Comparison of ENCODE assay signal across 8 mouse cellular contexts in genomic region chr10:95262388-95262787, GRCm38 (mm10).
A peak's percentile ranks its signal among the peaks of the same experiment; 100 is the strongest.
DNase-seq lines count a peak whose midpoint lies in the region; ATAC-seq lines count a peak whose summit lies in the region.

No protein-coding gene starts in this region.

- ATAC-seq in midbrain, embryonic 11.5 days (ENCODE audit: low FRiP score) = no peak
- no peak for ATAC-seq in midbrain, embryonic 16.5 days

- H3K4me2 ChIP-seq in midbrain, embryonic 11.5 days = no peak overlapping the region
- H3K4me2 ChIP-seq in midbrain, embryonic 16.5 days (ENCODE audit: low read length) = no peak overlapping the region

- H3K27me3 ChIP-seq in midbrain, embryonic 11.5 days (ENCODE audit: control insufficient read depth, insufficient read depth, low read length) = peaks cover 14% of the 10 kb centered on the region
- H3K27me3 ChIP-seq in midbrain, embryonic 16.5 days (ENCODE audit: control insufficient read depth, insufficient read depth, low read depth, low read length) = peaks cover 10% of the 10 kb centered on the region; the same call in 1 of the 2 replicates

- H3K9ac ChIP-seq in midbrain, embryonic 11.5 days (ENCODE audit: low read length) = no peak overlapping the region
- no peak overlapping the region for H3K9ac ChIP-seq in midbrain, embryonic 16.5 days (ENCODE audit: low read depth, low read length)

- H3K9me3 ChIP-seq in midbrain, embryonic 11.5 days (ENCODE audit: control insufficient read depth, low read length) = no peaks in the 10 kb centered on the region
- H3K9me3 ChIP-seq in midbrain, embryonic 16.5 days (replicated peaks; ENCODE audit: control insufficient read depth, low read length, poor library complexity, severe bottlenecking) = no peaks in the 10 kb centered on the region

- no peak overlapping the region for H3K27ac ChIP-seq in midbrain, embryonic 11.5 days (ENCODE audit: low read depth, low read length)
- no peak overlapping the region for H3K27ac ChIP-seq in midbrain, embryonic 16.5 days (ENCODE audit: low read length)

- peaks cover 25% of the 10 kb centered on the region for H3K4me1 ChIP-seq in midbrain, embryonic 11.5 days (ENCODE audit: control insufficient read depth, insufficient read depth, low read length)
- H3K4me1 ChIP-seq in midbrain, embryonic 16.5 days (ENCODE audit: control insufficient read depth, insufficient read depth, low read length) = peaks cover 18% of the 10 kb centered on the region

- H3K4me3 ChIP-seq in midbrain, embryonic 11.5 days (ENCODE audit: low read depth, low read length) = no peak overlapping the region
- no peak overlapping the region for H3K4me3 ChIP-seq in midbrain, embryonic 16.5 days (ENCODE audit: low read depth, low read length)

- WGBS in midbrain, embryonic 11.5 days = 6% methylated on average over 11 of the region's 11 CpGs
- WGBS in midbrain, embryonic 16.5 days = 28% methylated on average over 11 of the region's 11 CpGs

- DNase-seq in embryo, embryonic 10.5 days (ENCODE audit: low spot score) = peak; percentile 34
- DNase-seq in embryo, embryonic 10 days (ENCODE audit: low spot score) = no peak
- peak; percentile 92 for DNase-seq in midbrain, embryonic 11.5 days (ENCODE audit: low spot score, missing footprints)
- peak; percentile 35 for DNase-seq in heart, postnatal 4 days
- DNase-seq in thymus, postnatal 25 days = peak; percentile 67
- DNase-seq in left cerebral cortex, adult 9 months (ENCODE audit: low spot score in 2 of 2) = no peak
- DNase-seq in adipocyte (ENCODE audit: low spot score) = no peak

- H3K36me3 ChIP-seq in midbrain, embryonic 11.5 days (ENCODE audit: control insufficient read depth, insufficient read depth, low read length) = no peaks in the 10 kb centered on the region
- H3K36me3 ChIP-seq in midbrain, embryonic 16.5 days (ENCODE audit: control insufficient read depth, insufficient read depth, low read length) = no peaks in the 10 kb centered on the region

Comparison
In these comparisons a context has a peak if more than half of its experiments do, and no peak if none do; other contexts are left out.
1. DNase-seq: peak in embryo, embryonic 10.5 days (single experiment), midbrain, embryonic 11.5 days (single experiment), heart, postnatal 4 days (single experiment) and thymus, postnatal 25 days (single experiment); none in embryo, embryonic 10 days (single experiment), left cerebral cortex, adult 9 months (0 of 2) and adipocyte (single experiment).